Mouse (Mus musculus): ENCODE data around the gene Ugt1a1.

- no peak for TF ChIP-seq ZMIZ1 (IDR thresholded peaks at IDR 0.05; ENCODE audit: low read depth, low read length)
- no peak for TF ChIP-seq EP300 (IDR thresholded peaks at IDR 0.05; ENCODE audit: low read length)
- TF ChIP-seq CTCF (conservative IDR thresholded peaks at IDR 0.05 in 1 of 2, IDR thresholded peaks at IDR 0.05 in 1 of 2; ENCODE audit: low read depth in 2 of 2, low read length in 2 of 2): no peak
- no peak for TF ChIP-seq POLR2A (IDR thresholded peaks at IDR 0.05; ENCODE audit: low read depth, low read length)
Observed at GRCm38 (mm10) chr1:88264237-88264868, 52.6 kb downstream of the Ugt1a1 start.

All from CH12.LX (cell line).